ENCODE assay signal across 28 mouse cellular contexts in genomic region chr7:141952920-141953319, GRCm38 (mm10). TPM values are rescaled to one million over a fixed set of nuclear protein-coding genes. Genes with fewer than 3 reads are reported as not detected.
DNase-seq lines count a peak whose midpoint lies in the region; ATAC-seq and TF ChIP-seq lines count a peak whose summit lies in the region.
"Had no signal": no experiment of that assay in that cellular context is flagged by ENCODE, and none has a peak within 500 bp of the region (broad histone marks: within the 10 kb centered on the region; RNA-seq: fewer than 3 reads in every experiment).

No protein-coding gene starts in this region.

- 0 out of 2 replicates have a peak overlapping the region, but pooled peaks have one; percentile 22 for H3K4me2 ChIP-seq in midbrain, embryonic 13.5 days (replicated peaks)
- H3K4me2 ChIP-seq in midbrain, postnatal 0 days (ENCODE audit: low read depth, low read length, poor library complexity, severe bottlenecking): no peak overlapping the region
- H3K4me2 ChIP-seq: embryonic facial prominence, embryonic 13.5 days; forebrain, embryonic 15.5 days; heart, embryonic 13.5 days had no signal

- H3K9me3 ChIP-seq in midbrain, embryonic 13.5 days: no peaks in the 10 kb centered on the region
- no peaks in the 10 kb centered on the region for H3K9me3 ChIP-seq in midbrain, postnatal 0 days (ENCODE audit: low read length)
- H3K9me3 ChIP-seq: embryonic facial prominence, embryonic 13.5 days; forebrain, embryonic 10.5 days; forebrain, embryonic 15.5 days had no signal

- H3K4me3 ChIP-seq in midbrain, embryonic 13.5 days (replicated peaks): 0 out of 2 replicates have a peak overlapping the region, but pooled peaks have one; percentile 3
- no peak overlapping the region for H3K4me3 ChIP-seq in midbrain, postnatal 0 days (ENCODE audit: low read depth, low read length)
- H3K4me3 ChIP-seq in cortical plate, adult 2 months (ENCODE audit: insufficient read depth, low read length): no peak overlapping the region
- H3K4me3 ChIP-seq: embryonic facial prominence, embryonic 13.5 days; forebrain, embryonic 10.5 days; heart, adult 2 months; heart, embryonic 13.5 days had no signal

- 85% methylated on average over 4 of the region's 4 CpGs for WGBS in midbrain, embryonic 13.5 days
- WGBS in midbrain, postnatal 0 days: 78% methylated on average over 4 of the region's 4 CpGs

- no peak for TF ChIP-seq CTCF in midbrain, postnatal 0 days (IDR thresholded peaks at IDR 0.05)
- no peak for TF ChIP-seq CTCF in cortical plate, adult 2 months (IDR thresholded peaks at IDR 0.05; ENCODE audit: extremely low read depth, insufficient read depth, low read length)

- H3K27ac ChIP-seq in midbrain, embryonic 13.5 days: no peak overlapping the region
- no peak overlapping the region for H3K27ac ChIP-seq in midbrain, postnatal 0 days (ENCODE audit: low read depth, low read length)
- no peak overlapping the region for H3K27ac ChIP-seq in cortical plate, adult 2 months (ENCODE audit: insufficient read depth, low read length)
- H3K27ac ChIP-seq: embryonic facial prominence, embryonic 13.5 days; forebrain, embryonic 10.5 days; forebrain, embryonic 15.5 days; heart, adult 2 months; heart, embryonic 13.5 days; liver, embryonic 14.5 days; macrophage had no signal

- peaks cover 11% of the 10 kb centered on the region for H3K36me3 ChIP-seq in midbrain, embryonic 13.5 days
- no peaks in the 10 kb centered on the region for H3K36me3 ChIP-seq in midbrain, postnatal 0 days (ENCODE audit: insufficient read depth, low read length)
- H3K36me3 ChIP-seq: embryonic facial prominence, embryonic 13.5 days; heart, embryonic 13.5 days had no signal

- DNase-seq in cerebellum, adult 9-11 months: peak; percentile 47
- no peak for DNase-seq in cerebellum, postnatal 4 days (ENCODE audit: low spot score in 2 of 2)
- DNase-seq in midbrain, postnatal 0 days (ENCODE audit: low spot score): no peak
- DNase-seq in brain, adult 2 months (ENCODE audit: low read depth, low spot score): peak; percentile 89
- no peak for DNase-seq in adrenal gland, postnatal 14 days
- DNase-seq: adrenal gland, adult 8-10 months; heart, adult 2 months; heart, postnatal 10 days; kidney, adult 2 months; kidney, postnatal 36 days; layer of hippocampus, postnatal 36 days; liver; lung, adult 2 months; lung, postnatal 10 days; midbrain, embryonic 14.5 days; spleen, adult 18-20 months; thymus, postnatal 14 days had no signal

- no peak for ATAC-seq in midbrain, embryonic 13.5 days
- ATAC-seq in midbrain, postnatal 0 days (ENCODE audit: low FRiP score): no peak
- ATAC-seq: activated CD4-positive, CD25-positive, alpha-beta regulatory T cell, adult 4 months; forebrain, embryonic 15.5 days; hindbrain, embryonic 16.5 days had no signal

- peaks cover 83% of the 10 kb centered on the region for H3K4me1 ChIP-seq in midbrain, embryonic 13.5 days (replicated peaks)
- H3K4me1 ChIP-seq in midbrain, postnatal 0 days (ENCODE audit: insufficient read depth, low read length): peaks cover 56% of the 10 kb centered on the region; the same call in 1 of the 2 replicates
- peaks cover 38% of the 10 kb centered on the region for H3K4me1 ChIP-seq in cortical plate, adult 2 months (ENCODE audit: control insufficient read depth, insufficient read depth, low read length)

- no peak overlapping the region; the same call in 1 of the 2 replicates for H3K9ac ChIP-seq in midbrain, embryonic 13.5 days (replicated peaks)
- no peak overlapping the region for H3K9ac ChIP-seq in midbrain, postnatal 0 days (replicated peaks; ENCODE audit: low read length, poor library complexity, severe bottlenecking)
- H3K9ac ChIP-seq: embryonic facial prominence, embryonic 13.5 days; forebrain, embryonic 15.5 days; heart, embryonic 13.5 days; liver, embryonic 14.5 days had no signal

- TF ChIP-seq POLR2A in cortical plate, adult 2 months (IDR thresholded peaks at IDR 0.05; ENCODE audit: extremely low read depth, insufficient read depth, low read length): peak; percentile 60

- H3K27me3 ChIP-seq in midbrain, embryonic 13.5 days: no peaks in the 10 kb centered on the region
- no peaks in the 10 kb centered on the region for H3K27me3 ChIP-seq in midbrain, postnatal 0 days (ENCODE audit: insufficient read depth, low read length)
- H3K27me3 ChIP-seq: forebrain, embryonic 15.5 days had no signal

RNA-seq across cellular contexts. Expression of gene Brsk2, which starts 3.4 kb away (rescaled TPM):
- 27.5 and 29.4 TPM in 2 replicates for polyA plus RNA-seq in midbrain, embryonic 13.5 days (2015; fragmentation: Nextera tagmentation; extraction: Ambion mirVana)
- total RNA-seq in midbrain, postnatal 0 days (2014; rRNA removed): 137 and 159 TPM in 2 replicates
- 18.9 and 20.1 TPM in 2 replicates for polyA plus RNA-seq in midbrain, postnatal 0 days (2015; fragmentation: Nextera tagmentation; extraction: Ambion mirVana)
- polyA plus RNA-seq in cortical plate, adult 2 months (2012; rRNA removed): 179 and 188 TPM in 2 replicates
- 3.0 and 4.0 TPM in 2 replicates for total RNA-seq in adrenal gland, postnatal 14 days (2021)
- total RNA-seq: hematopoietic stem cell, adult 5-6 weeks had no signal
- polyA plus RNA-seq: macrophage had no signal

RNA-seq across cellular contexts. Expression of gene Tollip, which starts 34.6 kb away (rescaled TPM):
- 69.0 and 71.2 TPM in 2 replicates for polyA plus RNA-seq in midbrain, embryonic 13.5 days (2015; fragmentation: Nextera tagmentation; extraction: Ambion mirVana)
- total RNA-seq in midbrain, postnatal 0 days (2014; rRNA removed): 99.4 and 110 TPM in 2 replicates
- 78.0 and 81.3 TPM in 2 replicates for polyA plus RNA-seq in midbrain, postnatal 0 days (2015; fragmentation: Nextera tagmentation; extraction: Ambion mirVana)
- polyA plus RNA-seq in cortical plate, adult 2 months (2012; rRNA removed): 121 and 122 TPM in 2 replicates
- total RNA-seq in adrenal gland, postnatal 14 days (2021): 47.8 and 52.5 TPM in 2 replicates

Comparison
In these comparisons a context has a peak if more than half of its experiments do, and no peak if none do; other contexts are left out.
1. DNase-seq: peak in cerebellum, adult 9-11 months (single experiment) and brain, adult 2 months (single experiment); none in cerebellum, postnatal 4 days (0 of 2), midbrain, postnatal 0 days (single experiment) and adrenal gland, postnatal 14 days (single experiment).